Mouse (Mus musculus) lung, embryonic 14.5 days (tissue): ENCODE results near the gene Pear1. TPM values are rescaled to one million over a fixed set of nuclear protein-coding genes. Genes with fewer than 3 reads are reported as not detected.

Experiments used
- ATAC-seq: fragments of 200-750 bp; cut with Nextera tagmentation; 2 replicates; pipeline ENCODE4 v1.8.0; 2017; ENCODE audit warnings: mild to moderate bottlenecking, moderate TSS enrichment, moderate library complexity; ENCODE audit not compliant: insufficient read depth
- DNase-seq: peaks from one replicate; pipeline ENCODE4 v3.0.0-alpha.2; 2015
- H3K27ac ChIP-seq: fragments of 300-500 bp; sonication (generic); 2 replicates; pipeline ENCODE4 v1.5.1; 2014; ENCODE audit warnings: low read depth, mild to moderate bottlenecking, moderate library complexity
- H3K27me3 ChIP-seq: fragments of 300-500 bp; sonication (generic); 2 replicates; pipeline ENCODE4 v1.6.1; 2014; ENCODE audit warnings: low read length, control low read depth; ENCODE audit not compliant: insufficient read depth
- H3K36me3 ChIP-seq: fragments of 300-500 bp; sonication (generic); 2 replicates; pipeline ENCODE4 v1.6.1; 2014; ENCODE audit warnings: control low read depth; ENCODE audit not compliant: insufficient read depth
- H3K4me1 ChIP-seq: fragments of 300-500 bp; sonication (generic); 2 replicates; pipeline ENCODE4 v1.6.1; 2014; ENCODE audit warnings: antibody characterized with exemption, control low read depth; ENCODE audit not compliant: insufficient read depth
- H3K4me2 ChIP-seq: fragments of 300-500 bp; sonication (generic); 2 replicates; pipeline ENCODE4 v1.6.1; 2014; ENCODE audit warnings: mild to moderate bottlenecking
- H3K4me3 ChIP-seq: fragments of 300-500 bp; sonication (generic); 2 replicates; pipeline ENCODE4 v1.5.1; 2014; ENCODE audit warnings: low read depth, low read length
- H3K9ac ChIP-seq: fragments of 300-500 bp; sonication (generic); 2 replicates; pipeline ENCODE4 v1.6.1; 2014
- H3K9me3 ChIP-seq: fragments of 300-500 bp; sonication (generic); 2 replicates; pipeline ENCODE4 v1.6.1; 2016; ENCODE audit warnings: low read depth, low read length, control low read depth
- CTCF ChIP-seq: IDR thresholded peaks from 2 replicates; pipeline ENCODE4 v1.5.1; 2016; ENCODE audit warnings: antibody characterized with exemption, low read depth
- WGBS: fragments of 180-500 bp; shearing (Covaris S2); extraction: QIAGEN DNeasy Blood & Tissue Kit; methylation state at CpG from one replicate; pipeline ENCODE4 v1.1.7; 2014; 5-methylcytosine and 5-hydroxymethylcytosine counted together
- polyA plus RNA-seq: library from polyadenylated mRNA; unstranded; fragments of >200 nt; fragmentation: Nextera tagmentation; extraction: Ambion mirVana; gene quantifications from 2 replicates; pipeline ENCODE4 v1.2.1, GENCODE M21; 2014

Gene Pear1
- polyA plus RNA-seq, 1 experiment from 2014 or later: 30.2 TPM

GRCm38 (mm10) chr3:87832109-87832859 lies 8.2 kb upstream of the Pear1 start:
- Histone ChIP-seq H3K4me2 (no peak overlapping the region), H3K4me1 (no peaks in the 10 kb centered on the region), H3K27ac (no peak overlapping the region), H3K27me3 (no peaks in the 10 kb centered on the region), H3K9ac (no peak overlapping the region), H3K9me3 (no peaks in the 10 kb centered on the region), H3K4me3 (no peak overlapping the region), H3K36me3 (no peaks in the 10 kb centered on the region)
- WGBS: 83% methylated on average over 7 of the region's 7 CpGs
- no peak for TF ChIP-seq CTCF
- no peak for DNase-seq
- no peak for ATAC-seq

- ATAC-seq: no peak
- H3K27me3 ChIP-seq: no peaks in the 10 kb centered on the region
- TF ChIP-seq CTCF: no peak
- 45% methylated on average over 10 of the region's 10 CpGs for WGBS
- H3K9me3 ChIP-seq: no peaks in the 10 kb centered on the region
- H3K9ac ChIP-seq: no peak overlapping the region
- H3K4me3 ChIP-seq: no peak overlapping the region
- no peak overlapping the region for H3K27ac ChIP-seq
- no peak for DNase-seq
- H3K36me3 ChIP-seq: no peaks in the 10 kb centered on the region
- H3K4me1 ChIP-seq: no peaks in the 10 kb centered on the region
- no peak overlapping the region for H3K4me2 ChIP-seq
These were observed 4.9 kb upstream of the Pear1 start for GRCm38 (mm10) chr3:87829025-87829424.

DNA sequence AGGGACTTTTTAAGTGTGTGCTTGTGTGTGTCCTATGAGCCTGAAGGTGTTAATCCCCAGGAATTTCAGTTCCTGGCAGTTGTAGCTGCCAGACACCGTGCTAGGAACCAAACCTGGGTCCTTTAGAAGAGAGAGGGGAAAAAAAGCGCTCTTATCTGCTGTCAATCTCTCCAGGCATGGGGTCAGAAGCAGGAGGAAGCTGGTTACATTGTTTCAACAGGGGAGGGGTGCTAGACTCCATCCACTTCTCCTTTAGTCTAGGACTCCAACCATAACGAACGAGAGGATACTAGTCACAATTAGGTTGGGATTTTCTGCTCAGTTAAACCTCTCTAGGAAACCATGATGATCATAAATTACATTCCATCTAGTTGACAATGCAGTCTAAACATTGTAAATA lies 4.3 kb upstream of the Pear1 start:
- whole genome bisulfite sequencing: 42% methylated on average over 4 of the region's 4 CpGs
- no peaks in the 10 kb centered on the region for H3K9me3 ChIP-seq
- TF ChIP-seq CTCF: no peak

GRCm38 (mm10) chr3:87818226-87818625 lies 5.9 kb downstream of the Pear1 start:
- Histone ChIP-seq H3K4me1 (no peaks in the 10 kb centered on the region; the same call in 1 of the 2 replicates), H3K4me2 (no peak overlapping the region), H3K27ac (no peak overlapping the region), H3K27me3 (peaks cover 7% of the 10 kb centered on the region), H3K9ac (no peak overlapping the region), H3K9me3 (no peaks in the 10 kb centered on the region), H3K4me3 (no peak overlapping the region), H3K36me3 (no peaks in the 10 kb centered on the region)
- DNase-seq (no peak), ATAC-seq (no peak)
- WGBS: 42% methylated on average over 12 of the region's 12 CpGs
- TF ChIP-seq CTCF: no peak

More for the DNA sequence above, 4.3 kb upstream of the Pear1 start:
- Histone ChIP-seq H3K4me2 (no peak overlapping the region), H3K36me3 (no peaks in the 10 kb centered on the region), H3K27ac (no peak overlapping the region), H3K27me3 (no peaks in the 10 kb centered on the region), H3K4me3 (no peak overlapping the region), H3K4me1 (no peaks in the 10 kb centered on the region), H3K9ac (no peak overlapping the region)
- no peak for DNase-seq
- no peak for ATAC-seq

DNA sequence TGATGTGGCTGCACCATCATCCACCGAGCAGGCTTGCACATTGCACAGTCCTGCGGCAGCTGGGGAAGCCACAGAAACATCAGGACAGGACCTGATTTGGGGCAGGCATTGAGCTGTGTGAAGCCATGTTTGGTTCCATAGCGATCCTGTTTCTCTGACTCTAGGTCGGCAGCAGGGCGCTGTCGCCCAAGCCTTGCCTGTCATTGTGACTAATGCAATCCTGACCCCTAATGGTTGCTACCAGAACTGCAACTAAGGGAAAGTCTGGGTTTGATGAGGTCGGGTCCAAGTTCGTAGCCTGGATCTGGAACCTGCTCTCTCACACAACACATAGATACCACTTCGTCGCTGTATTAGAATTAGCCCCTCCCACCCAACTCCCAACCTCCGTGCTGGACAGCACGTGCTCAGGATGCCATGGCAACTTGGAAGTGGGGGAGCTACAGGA lies 7.4 kb downstream of the Pear1 start:
- H3K9me3 ChIP-seq: no peaks in the 10 kb centered on the region
- no peak overlapping the region for H3K27ac ChIP-seq
- DNase-seq: peak; percentile 95
- no peak overlapping the region for H3K4me3 ChIP-seq
- WGBS: 4% methylated on average over 12 of the region's 12 CpGs
- peak overlapping the region; percentile 24; the same call in 1 of the 2 replicates for H3K4me2 ChIP-seq
- TF ChIP-seq CTCF: peak; percentile 97
- peaks cover 14% of the 10 kb centered on the region for H3K27me3 ChIP-seq
- peak; percentile 77 for ATAC-seq
- no peak overlapping the region; the same call in 1 of the 2 replicates for H3K9ac ChIP-seq
- no peaks in the 10 kb centered on the region for H3K36me3 ChIP-seq
- no peaks in the 10 kb centered on the region; the same call in 1 of the 2 replicates for H3K4me1 ChIP-seq

- TF ChIP-seq CTCF: no peak
- 42% methylated on average over 6 of the region's 6 CpGs for WGBS
- H3K36me3 ChIP-seq: no peaks in the 10 kb centered on the region
- peak overlapping the region; percentile 24; the same call in 1 of the 2 replicates for H3K4me2 ChIP-seq
- H3K4me1 ChIP-seq: no peaks in the 10 kb centered on the region; the same call in 1 of the 2 replicates
- H3K4me3 ChIP-seq: no peak overlapping the region
- H3K27ac ChIP-seq: no peak overlapping the region
- ATAC-seq: peak; percentile 17; the same call in 1 of the 2 replicates
- no peak overlapping the region; the same call in 1 of the 2 replicates for H3K9ac ChIP-seq
- H3K9me3 ChIP-seq: no peaks in the 10 kb centered on the region
- DNase-seq: no peak
- H3K27me3 ChIP-seq: peaks cover 19% of the 10 kb centered on the region
These were observed 7.9 kb downstream of the Pear1 start for GRCm38 (mm10) chr3:87816166-87816565.

DNA sequence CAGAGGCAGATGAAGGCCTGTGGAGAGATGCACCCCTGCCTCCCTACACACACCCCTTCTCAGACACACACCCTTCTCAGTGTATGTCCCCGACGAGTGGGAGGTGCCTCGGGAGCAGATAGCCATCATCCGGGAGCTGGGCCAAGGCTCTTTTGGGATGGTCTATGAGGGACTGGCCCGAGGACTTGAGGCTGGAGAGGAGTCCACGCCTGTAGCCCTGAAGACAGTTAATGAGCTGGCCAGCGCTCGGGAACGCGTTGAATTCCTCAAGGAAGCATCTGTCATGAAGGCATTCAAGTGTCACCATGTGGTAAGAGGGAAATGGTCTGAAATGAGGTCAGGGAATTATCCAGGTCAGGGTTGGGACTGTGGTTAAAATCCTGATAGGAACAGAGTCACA lies 11.2 kb downstream of the Pear1 start:
- no peak for ATAC-seq
- Histone ChIP-seq H3K4me3 (no peak overlapping the region), H3K4me2 (no peak overlapping the region), H3K4me1 (peaks cover 2% of the 10 kb centered on the region; the same call in 1 of the 2 replicates), H3K27me3 (peaks cover 49% of the 10 kb centered on the region), H3K27ac (no peak overlapping the region), H3K9ac (no peak overlapping the region), H3K36me3 (no peaks in the 10 kb centered on the region), H3K9me3 (no peaks in the 10 kb centered on the region)
- TF ChIP-seq CTCF: no peak
- 37% methylated on average over 10 of the region's 10 CpGs for WGBS
- peak; percentile 44 for DNase-seq
